Mouse (Mus musculus) common myeloid progenitor, adult 5-6 weeks (primary cell): ENCODE results near the gene Ghsr. TPM values are rescaled to one million over a fixed set of nuclear protein-coding genes. Genes with fewer than 3 reads are reported as not detected.
"Not testable (repeated sequence)": the region's sequence is repeated elsewhere in the genome, so short reads cannot be mapped to it uniquely, and the experiment has no call there.

Experiments
- ATAC-seq: replicated peaks from 2 replicates; pipeline ENCODE4 v1.8.0; 2016; ENCODE audit warnings: low read depth, mild to moderate bottlenecking, moderate TSS enrichment, inconsistent platforms; ENCODE audit not compliant: poor library complexity, severe bottlenecking
- total RNA-seq: library from RNA; stranded (forward); fragments of 200-1000, 187-1606 nt; gene quantifications from 2 replicates; pipeline ENCODE4 v1.2.3, GENCODE M21; 2017

Gene Ghsr
- total RNA-seq: not detected in 2 replicates

DNA sequence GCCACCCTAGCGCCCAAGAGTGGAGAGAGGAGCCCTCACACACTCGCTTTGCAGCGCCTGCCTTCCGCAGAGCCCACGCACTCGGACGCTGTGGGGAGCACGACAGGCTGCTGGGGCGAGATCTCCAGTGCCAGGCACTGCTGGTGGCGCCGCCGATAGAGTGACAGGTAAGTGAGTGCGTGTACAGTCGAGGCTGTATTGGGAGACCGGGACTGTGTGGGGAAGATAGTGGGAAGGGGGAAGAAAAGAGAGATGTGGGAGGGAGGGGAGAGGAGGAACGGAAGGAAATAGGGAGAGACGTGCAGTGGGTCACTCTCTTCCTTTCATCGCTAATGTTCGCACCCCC lies at the start of gene Ghsr:
Gene Ghsr (plus strand): TSS at position 76 of the 346 bp plus-strand sequence.
- no peak for ATAC-seq

DNA sequence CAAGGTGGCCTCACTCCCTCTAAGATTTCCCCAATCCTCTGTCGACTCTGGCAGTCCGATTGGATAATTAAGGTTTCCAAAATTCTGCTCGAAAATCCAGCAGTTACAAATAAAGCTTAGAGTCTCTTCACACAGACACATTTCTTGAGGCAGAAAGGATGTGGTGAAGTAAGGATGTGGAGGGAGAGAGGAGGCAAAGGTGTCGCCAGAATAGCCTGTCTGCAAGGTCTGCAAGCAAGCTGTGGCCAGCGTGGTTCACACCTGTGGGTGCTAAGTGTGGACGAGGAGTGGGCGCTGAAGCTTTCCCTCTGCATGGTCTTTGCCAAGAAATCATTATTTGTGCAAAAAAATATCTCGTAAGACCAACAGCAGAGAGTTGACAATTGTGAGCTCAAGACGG lies 48.6 kb upstream of the Ghsr start:
- no peak for ATAC-seq

DNA sequence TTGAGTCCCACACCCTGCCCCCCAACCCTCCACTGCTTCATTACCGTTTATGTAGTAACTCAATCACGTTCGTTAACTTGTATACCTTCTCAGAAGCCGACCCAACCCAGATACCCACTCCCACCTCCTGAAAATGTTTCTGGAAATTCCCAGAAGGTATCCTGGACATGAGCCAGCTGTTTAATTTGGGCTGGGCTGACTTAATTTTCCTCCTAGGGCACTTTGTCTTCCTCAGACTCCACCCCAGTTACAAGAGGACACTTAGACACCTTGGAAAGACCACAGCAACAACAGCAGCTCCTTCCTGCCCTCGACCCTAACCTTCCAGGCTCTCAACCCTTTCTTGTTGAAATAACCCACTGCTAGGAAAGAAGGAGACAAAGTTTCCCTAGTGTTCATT lies 47.6 kb upstream of the Ghsr start:
- ATAC-seq: no peak

DNA sequence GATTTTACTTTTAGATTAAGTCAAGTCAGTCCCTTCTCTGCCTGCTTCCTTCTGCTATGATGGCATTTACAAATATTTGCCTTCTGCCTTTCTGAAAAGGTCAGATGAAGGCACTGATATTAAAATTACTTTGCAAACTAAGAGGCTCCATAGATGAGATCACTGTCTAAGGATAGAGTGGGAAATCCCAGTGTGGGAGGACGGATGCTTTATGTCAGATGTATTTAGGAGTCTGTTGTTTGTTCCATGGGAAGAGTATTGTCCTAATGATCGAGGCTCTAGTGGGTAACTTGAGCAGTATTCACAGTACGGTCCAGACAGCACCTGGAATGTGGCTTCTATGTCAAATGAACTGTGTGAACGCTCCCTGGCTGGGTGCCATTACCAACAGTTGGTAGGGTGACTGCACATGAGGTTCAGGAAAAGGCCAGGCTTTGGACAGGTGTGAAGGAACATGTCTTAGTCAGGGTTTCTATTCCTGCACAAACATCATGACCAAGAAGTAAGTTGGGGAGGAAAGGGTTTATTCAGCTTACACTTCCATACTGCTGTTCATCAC lies 44.4 kb upstream of the Ghsr start:
- no peak for ATAC-seq

DNA sequence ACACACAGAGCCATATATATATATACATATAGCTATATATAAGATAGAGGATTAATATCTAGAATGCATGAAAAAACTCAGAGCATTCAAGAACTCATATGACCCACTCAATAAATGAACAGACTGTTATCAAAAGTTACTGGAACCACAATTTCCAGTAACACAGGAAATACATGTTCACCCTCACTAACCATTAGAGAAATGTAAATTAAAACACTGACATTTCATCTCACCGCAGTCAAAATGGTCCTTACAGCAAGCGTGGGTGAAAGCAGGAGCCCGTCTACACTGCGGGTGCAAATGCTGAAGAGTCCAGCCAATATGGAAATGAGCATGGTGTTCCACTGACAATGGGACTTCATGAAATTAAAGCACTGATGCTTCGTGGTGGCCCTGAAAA lies 40.4 kb upstream of the Ghsr start:
- ATAC-seq: peak; percentile 76

DNA sequence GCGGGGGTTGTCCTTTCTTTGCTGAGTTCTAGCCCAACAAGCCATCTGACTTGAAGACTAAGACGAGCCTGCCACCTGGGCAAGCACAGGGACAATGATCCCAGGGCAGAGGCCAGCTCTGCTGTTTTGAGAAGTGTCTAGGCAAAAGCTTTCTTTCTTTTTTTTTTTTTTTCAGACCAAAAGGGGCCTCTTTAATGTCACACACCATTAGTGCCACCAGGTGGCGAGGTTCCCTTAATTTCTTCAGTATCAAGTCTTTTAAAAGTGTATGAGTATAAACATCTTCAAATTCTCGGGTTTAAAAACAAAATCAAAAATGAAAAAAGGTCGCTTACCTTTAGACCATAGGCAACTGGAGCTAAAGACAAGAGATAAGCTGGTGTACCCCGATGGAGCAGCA lies 32.7 kb upstream of the Ghsr start:
- peak; percentile 87 for ATAC-seq

DNA sequence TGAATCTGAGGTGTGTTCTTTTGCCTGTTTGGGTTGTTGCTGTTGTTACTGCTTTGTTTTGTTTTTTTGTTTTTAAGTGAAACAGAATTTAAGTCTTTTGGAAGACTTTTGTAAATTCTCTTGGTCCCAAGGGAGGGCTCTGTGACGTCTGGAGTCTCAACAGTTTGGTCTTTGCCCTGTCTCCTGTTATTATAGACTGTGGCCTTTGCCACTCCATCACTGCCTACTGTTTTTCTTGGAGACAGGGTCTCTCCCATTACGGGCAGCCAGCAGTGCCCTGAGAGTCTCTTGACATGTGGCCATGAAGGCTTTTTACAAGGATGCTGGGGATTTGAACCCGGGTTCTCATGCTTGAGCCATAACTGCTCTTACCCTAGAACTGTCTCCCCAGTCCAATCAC lies 32.3 kb upstream of the Ghsr start:
- no peak for ATAC-seq

DNA sequence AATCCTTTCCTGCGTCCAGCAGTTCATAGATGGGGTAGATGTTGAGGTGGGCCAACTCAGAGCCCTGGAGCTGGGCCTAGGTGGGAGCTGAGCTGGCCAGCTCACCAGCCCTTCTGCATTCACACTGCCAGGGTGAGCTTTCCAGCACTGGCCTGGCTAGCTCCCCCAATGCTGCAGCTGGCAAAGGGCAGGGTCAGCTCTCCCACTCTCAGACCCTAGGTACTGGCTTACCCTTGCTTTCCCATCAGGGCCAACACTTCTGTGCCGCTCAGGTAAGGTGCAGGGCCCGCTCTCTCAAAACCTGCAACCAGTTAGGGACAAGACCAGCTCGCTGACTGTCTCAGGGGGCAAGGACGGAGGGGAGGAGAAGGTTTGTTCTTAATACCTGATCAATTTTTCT lies 30.4 kb upstream of the Ghsr start:
- no peak for ATAC-seq

DNA sequence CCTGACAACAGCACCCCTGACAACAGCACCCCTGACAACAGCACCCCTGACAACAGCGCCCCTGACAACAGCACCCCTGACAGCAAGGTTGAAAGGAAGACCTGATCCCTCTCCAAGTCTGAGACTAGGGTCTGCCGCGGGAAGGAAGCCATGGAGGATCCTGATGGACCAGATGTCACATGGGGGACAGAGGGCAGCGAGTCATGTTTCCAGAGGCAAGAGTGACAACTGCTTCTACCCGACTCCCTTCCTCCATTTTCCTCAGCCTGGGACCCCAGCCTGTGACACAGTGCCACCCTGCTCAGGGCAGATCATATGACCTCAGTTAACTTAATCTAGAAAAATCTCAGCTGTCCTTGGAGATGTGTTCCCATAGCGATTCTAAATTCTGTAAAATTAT lies 28.7 kb upstream of the Ghsr start:
- no peak for ATAC-seq

DNA sequence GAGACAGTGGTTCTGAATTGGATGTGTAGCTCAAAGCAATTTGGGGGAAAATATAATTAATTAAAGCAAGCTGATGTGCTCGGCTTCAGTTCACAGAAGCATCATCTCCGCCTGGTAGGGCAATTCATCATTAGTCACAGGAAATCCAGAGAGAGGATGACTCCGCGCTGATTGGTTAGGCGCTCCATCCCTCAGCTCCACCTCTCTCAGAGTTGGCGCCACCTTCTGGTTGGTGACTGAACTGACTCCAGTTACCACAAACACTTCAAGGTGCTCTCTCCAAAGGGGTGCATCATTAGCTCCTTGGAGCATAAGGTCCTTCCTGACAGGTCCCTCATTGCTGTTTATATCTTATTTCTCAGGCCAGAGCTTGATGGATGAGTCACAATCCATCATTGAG lies 25.6 kb upstream of the Ghsr start:
- peak; percentile 100 for ATAC-seq

DNA sequence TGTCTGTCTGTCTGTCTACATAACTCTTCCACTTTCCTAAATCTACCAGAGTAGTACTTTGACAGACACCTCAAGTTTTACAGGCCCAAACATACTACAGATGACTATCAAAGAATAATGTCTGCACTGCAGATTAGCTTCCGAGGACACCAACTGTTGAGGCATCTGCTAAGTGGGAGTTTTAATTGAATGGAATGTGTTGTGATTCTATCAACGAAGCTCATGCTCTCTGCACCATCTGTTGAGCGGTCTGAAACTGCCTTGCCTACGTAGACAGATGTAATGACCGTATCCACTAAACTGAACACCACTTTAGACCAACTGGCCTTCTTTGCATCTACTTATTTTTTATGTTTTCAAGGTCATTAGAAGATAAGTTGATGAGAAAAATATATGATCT lies 22.7 kb upstream of the Ghsr start:
- ATAC-seq: no peak

DNA sequence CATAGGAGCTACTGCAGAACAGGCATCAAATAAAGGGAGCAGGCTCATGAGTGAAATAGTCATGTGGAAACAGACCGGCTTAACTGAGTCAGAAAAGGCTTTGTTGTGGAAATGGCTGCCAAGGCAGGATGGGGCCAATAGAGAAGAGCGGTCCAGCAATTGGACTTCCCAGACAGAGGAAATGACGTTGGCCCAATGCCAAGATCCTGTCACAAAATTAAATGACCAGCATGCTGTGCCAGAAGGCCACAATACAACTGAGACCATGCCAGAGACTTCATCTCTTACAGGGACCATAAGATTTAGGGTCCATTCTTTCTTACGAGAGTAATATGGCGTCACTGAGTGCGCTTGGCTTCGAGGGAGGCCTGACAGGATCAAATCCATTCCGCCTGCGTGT lies 20.0 kb upstream of the Ghsr start:
- ATAC-seq: no peak

DNA sequence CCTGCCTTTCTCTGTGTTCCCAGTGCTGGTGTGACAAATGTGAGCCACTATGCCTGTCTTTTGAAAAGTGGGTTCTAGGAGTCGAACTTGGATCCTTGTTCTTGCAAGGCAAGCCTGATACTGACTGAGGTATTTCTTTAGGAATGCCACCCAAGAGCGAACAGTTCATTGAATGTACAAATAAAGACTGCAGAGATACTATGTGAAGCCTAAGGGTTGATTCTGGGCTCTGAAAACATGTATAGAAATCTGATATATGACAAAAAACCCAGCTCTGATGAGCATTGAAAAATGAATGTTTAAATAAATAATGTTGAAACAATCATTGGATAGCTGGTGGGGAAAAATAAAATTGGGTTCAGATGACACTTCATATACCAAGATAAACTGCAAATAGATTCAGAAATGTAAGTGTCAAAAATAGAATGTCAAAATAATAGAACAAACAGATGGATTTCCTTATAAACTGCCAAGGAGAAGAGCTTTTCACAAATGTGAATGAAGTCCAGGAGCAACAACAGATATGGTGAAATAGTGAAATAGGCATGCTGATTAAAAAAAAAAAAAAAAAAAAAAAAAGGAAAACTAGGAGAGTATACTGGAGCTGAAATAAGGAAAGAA lies 11.9 kb upstream of the Ghsr start:
- no peak for ATAC-seq

DNA sequence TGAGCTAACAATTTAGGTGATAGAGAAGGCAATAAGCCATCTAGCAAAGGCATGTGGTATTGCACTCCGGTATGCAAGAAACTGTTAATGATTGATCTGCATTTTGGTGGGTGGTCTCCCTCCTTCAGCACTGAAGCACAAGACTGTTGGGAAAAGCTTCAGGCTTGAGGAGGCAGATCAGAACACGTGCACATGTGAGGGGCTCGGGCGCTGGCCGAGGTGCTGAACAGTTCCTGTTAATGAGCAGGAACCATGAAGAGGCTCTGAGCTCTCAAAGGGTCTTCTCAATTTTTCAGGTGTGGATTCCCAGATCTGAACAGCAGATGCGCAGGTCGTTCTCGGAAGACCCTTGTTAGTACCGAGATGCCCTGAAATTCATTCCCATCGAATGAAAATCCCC lies 1.0 kb upstream of the Ghsr start:
- peak; percentile 72 for ATAC-seq

DNA sequence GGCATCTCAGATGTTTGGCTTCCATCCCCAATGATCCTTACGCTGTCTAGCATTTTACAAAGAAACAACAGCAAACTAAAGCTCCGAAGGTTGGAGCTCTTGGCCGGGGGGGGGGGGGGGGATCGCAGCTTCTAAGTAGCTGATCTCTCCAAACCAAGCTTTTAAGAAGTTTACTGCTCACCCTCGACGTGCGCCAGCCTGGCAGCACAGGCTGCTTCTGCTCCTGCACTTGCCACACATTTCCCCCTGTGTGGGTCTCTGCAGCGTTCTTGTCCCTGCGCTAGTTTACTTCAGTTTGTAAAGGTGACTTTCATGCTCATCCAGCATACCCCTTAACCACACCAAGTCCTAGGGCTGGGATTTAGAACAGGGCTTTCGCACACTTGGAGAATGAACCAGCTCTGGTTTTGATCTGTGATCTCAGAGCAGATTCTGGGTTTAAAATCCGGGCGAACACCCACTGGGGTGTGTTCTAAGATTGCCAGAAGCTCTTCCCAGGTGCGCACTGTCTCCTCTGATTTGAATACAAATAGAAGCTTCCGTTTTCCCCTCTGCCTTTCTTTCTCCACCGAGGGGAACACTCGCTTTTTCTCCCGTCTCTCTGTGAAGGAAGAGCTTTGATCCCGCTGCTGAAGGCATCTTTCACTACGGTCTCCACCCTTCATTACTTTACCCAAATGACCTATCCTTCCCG lies 422 bp upstream of the Ghsr start:
- no peak for ATAC-seq

DNA sequence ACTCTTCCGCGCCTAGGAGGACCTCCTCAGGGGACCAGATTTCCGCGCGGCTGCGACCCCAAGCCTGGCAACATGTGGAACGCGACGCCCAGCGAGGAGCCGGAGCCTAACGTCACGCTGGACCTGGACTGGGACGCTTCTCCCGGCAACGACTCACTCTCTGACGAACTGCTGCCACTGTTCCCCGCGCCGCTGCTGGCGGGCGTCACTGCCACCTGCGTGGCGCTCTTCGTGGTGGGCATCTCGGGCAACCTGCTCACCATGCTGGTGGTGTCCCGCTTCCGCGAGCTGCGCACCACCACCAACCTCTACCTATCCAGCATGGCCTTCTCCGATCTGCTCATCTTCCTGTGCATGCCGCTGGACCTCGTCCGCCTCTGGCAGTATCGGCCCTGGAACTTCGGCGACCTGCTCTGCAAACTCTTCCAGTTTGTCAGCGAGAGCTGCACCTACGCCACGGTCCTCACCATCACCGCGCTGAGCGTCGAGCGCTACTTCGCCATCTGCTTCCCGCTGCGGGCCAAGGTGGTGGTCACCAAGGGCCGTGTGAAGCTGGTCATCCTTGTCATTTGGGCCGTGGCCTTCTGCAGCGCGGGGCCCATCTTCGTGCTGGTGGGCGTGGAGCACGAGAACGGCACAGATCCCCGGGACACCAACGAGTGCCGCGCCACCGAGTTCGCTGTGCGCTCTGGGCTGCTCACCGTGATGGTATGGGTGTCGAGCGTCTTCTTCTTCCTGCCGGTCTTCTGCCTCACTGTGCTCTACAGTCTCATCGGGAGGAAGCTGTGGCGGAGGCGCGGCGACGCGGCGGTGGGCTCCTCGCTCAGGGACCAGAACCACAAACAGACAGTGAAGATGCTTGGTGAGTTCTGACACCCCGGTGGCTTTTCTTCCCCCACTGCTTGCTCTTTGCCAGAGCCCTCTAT lies 837 bp downstream of the Ghsr start:
- peak; percentile 52; the same call in 1 of the 2 replicates for ATAC-seq

DNA sequence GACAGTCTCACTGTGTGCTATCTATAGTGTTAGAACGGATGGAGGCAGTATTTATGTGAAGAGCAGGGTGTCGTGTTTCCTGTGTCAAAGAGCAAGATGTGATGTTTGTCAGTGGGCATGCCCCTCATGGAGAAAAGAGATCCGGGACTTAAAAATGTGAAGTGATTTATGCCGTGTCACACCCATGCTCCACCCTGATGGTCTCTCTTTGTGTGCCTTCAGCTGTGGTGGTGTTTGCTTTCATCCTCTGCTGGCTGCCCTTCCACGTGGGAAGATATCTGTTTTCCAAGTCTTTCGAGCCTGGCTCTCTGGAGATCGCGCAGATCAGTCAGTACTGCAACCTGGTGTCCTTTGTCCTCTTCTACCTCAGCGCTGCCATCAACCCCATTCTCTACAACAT lies 3.2 kb downstream of the Ghsr start:
- ATAC-seq: no peak

DNA sequence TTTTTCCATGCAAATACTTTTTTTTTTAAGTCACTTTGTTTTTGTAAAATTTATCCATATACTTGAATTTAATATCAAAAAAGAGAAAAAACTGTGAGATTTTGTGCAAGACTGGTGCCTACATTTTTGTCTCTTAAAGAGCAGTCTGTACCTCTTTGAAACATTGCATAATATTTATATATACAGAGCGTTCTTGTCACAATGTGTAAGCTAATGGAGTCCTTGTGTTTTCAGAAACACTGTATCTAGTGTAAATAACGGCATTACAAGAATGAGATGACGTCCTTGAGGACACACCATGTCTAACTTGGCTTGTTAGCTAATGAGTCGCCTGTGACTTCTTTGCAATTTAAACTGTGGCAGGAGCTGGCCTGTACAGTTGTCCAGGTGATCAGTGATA lies 6.8 kb downstream of the Ghsr start:
- no peak for ATAC-seq

DNA sequence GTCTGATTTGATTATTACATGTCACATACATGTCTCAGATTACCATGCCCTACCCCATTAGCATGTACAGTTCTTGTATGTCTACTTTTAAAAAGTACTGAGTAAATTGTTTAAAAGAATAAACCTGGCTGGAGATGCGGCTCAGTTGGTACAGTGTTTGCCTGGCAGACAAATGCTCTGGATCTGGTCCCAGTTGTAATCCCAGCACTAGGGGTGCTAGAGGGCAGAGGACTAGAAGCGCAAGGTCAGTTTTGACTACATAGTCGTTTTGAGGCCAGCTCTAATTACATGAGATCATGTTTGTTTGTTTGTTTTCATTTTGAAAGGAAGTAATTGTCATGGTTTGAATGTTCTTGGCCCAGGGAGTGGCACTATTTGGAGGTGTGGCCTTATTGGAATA lies 13.7 kb downstream of the Ghsr start:
- no peak for ATAC-seq

DNA sequence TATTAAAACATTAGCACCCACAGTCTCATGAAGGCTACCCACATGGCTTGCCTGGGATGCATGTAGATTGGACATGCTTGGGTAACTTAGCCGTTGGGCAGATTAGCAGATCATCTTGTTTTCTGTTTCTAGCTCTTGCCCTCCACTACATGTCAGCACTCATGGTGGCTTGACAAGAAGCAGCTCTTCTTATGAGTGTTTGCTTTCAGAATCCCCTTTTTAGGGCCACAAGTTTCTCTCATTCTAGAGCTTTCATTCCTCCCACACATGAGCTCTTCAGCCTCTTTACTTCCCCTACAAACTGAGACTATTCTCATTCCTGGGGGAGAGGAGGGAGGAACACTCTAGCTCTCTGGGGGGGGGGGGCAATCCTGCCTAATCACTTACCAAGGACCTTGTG lies 18.8 kb downstream of the Ghsr start:
- ATAC-seq: no peak

DNA sequence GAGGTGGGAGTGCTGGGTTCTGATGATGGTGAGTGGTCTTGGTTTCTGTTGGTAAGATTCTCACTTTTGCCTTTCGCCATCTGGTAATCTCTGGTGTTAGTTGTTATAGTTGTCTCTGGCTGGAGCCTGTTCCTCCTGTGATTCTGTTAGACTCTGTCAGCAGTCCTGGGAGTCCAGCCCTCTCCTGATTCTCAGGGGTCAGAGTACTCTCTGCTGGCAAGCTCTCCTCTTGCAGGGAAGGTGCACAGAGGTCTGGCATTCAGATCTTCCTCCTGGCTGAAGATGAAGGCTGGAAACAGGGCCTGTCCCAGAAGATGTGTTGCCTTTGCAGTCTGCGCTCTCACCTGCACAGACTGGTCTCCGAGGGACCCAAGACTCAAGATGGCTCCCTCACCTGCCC lies 29.8 kb downstream of the Ghsr start:
- not testable (repeated sequence) for ATAC-seq
